Mouse (Mus musculus) ovary, postnatal 36 days (tissue): ENCODE measurements around the gene Tcf7l1.

Experiments used
- DNase-seq: peaks from one replicate; pipeline ENCODE4 v3.0.0; 2022; ENCODE audit warnings: low spot score, mixed read lengths

Gene Tcf7l1

DNA sequence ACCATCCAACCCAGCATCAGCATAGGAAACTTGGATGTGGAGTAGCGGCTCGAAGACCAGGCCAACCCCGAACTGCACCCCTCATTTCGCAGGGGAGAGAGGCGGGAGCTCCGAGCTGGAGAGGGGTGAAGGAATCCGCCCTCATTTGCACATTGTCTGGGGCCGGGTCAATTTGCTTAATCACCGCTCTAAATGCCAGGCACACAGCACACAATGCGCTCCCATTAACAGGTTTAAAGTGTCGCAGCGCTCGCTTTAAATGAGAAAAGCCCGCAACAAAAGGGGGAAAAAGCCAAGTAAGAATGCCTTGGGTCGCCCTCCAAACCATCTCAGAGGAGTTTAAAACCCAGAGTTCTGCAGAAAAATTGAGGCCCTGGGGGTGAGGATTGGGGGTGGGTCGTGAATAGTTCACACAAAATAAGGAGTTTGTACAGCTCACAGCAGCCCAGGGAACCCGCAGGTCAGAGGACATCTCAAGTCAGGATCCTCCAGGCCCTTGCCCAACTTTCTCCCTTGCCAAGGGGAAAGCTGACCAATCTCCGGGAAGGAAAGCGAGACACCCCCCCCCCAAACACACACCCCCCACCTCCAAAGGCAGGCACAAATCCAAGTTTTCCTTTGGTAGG, 1.6 kb downstream of the Tcf7l1 start:
- DNase-seq: no peak

DNA sequence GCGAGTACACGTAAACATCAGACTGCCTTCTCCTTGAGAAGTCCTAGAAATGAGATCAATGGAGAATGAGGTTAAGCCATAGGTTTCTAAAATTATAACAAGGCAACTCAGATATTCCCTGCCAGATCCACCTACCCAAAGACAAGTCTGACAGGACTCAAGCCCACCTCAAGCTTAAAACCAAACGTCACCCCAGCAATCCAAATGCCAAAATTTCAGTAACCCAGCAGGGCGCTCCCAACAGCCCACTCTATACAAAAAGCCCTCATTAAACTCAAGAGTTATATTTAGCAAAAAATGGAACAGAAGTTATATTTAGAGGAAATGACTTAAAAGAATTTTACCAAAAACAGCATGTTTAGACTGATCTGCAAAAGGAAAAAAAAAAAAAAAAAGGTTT, 5.3 kb downstream of the Tcf7l1 start:
- DNase-seq: no peak

DNA sequence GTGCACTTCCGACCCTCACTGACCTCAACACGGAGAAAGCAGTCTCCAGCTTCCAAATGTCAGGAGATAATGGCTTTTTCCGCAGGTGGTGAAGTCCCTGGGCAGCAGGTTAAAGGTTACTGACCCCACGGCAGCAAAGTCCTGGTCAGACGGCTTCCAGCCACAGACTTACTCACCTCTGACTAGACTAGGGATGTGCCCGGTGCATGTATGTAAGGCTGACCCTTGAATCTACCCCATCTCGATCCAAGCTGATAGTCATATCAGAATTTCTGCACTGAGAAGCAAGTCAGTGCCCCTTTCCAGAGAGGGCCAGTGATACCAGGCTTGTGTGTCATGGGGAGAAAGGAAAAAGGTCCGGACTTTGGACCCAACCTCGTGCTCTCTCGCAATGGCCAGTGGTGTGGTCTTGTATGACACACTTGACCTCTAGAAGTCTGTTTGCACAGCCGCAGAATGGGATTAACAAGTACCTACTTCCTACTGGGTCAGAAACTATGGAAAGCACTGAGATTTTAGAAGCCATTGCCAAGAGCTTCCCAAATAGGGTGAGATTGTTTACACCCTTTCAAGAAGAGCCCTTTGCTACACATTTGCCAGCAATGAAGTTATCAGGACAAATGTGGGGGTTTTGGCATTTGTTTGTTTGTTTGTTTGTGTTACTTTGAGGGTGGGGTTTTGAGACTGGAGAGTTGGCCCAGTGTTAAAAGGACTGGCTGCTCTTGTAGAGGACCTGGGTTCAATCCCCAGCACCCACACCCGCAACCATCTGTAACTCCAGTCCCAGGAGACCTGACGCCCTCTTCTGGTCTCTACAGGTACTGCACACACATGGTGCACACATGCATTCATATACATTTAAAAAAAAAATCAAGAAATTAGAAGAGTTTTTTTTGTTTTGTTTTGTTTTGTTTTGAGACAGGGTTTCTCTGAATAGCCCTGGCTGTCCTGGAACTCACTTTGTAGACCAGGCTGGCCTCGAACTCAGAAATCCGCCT, 10.0 kb downstream of the Tcf7l1 start:
- no peak for DNase-seq

DNA sequence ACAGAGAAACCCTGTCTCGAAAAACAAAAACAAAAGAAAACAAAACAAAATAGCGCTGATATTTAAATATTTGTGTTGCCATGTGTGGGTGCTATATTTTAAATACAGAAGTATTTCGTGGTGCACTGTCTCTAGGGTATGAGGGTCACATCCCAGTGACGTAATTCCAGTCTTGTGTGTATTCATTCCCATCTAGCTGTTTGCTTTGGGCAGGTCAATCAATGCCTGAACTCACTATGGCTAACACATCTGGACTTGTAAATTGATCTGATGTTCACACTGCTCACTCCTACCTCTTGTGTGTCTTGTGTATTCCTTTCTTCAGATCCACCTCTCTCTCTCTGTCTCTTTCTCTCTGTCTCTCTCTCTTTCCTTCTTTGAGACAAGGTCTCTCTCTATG, 11.8 kb downstream of the Tcf7l1 start:
- DNase-seq: no peak

DNA sequence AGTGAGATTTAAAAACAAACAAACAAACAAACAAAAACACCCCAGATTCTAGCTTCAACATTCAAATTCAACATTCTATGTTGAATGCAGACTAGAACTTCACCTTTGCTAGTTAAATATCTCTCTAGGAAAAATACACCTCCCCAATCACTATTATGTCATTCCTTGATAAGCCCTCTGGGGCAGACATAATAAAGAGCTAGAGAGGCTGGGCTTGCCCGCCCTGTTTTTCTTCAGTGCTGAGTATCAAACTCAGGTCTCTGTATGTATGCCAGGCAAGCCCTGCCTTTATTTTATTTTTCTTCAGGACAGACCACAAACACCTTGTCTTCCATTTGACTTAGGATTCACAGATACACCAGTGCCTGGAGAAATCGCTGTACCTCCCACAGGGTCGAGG, 14.8 kb downstream of the Tcf7l1 start:
- no peak for DNase-seq

DNA sequence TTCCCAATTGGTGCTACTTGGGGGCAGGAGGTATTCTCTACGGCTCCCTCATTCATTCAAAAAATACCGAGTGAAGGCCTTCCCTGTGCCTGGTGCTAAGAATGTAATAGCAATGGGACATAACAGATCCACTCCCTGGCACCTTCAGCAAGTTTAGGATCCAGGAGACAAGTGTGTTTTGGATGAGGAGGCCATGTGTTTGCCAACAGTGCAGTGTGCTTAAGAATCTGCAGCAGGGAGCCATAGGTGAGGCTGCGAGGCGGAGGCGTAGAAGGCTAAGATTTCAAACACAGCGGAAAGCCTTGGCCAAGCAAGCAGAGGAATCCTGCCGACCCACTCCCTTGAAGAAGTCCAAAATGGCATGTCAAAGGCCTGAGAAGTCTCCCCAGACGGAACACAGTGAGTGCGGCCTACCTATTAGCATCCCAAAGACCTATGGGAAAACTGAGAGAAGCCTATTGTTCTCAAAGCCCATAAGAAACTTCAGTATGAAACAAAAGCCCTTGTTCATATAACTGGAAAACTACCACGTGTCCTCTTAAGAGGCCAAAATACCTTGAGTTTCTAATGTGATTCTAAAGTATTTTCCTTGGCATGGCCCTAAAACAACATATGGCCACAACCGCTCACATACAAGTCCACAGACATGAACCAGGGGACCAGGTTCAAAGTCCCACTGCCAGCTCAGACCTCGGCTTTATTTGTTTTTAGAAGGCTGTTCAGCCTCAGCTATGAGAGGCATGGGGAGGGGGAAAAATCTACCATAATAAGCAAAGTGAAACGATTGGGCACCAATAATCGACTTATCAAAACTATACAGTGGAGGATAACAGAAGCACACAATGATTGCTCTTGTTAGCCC, 18.9 kb downstream of the Tcf7l1 start:
- DNase-seq: no peak

DNA sequence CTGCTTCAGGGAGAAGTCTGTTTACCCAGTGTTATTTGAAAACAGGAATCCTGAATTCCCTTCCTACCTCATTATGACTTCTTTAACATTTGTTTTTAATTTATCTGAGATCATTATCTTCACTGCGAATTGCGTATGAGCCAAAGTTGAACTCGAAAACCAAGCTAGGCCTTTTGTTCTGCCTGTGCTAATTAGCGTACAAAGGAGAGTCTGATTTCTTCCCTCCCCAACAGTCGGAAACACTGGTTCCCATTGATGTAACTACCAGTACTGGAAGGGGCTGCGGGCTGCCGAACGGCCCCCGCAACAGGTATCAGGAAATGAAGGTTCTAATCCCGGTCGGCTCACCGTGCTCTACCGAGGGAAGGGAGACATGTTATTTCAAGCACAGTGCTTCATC, 19.7 kb downstream of the Tcf7l1 start:
- no peak for DNase-seq

DNA sequence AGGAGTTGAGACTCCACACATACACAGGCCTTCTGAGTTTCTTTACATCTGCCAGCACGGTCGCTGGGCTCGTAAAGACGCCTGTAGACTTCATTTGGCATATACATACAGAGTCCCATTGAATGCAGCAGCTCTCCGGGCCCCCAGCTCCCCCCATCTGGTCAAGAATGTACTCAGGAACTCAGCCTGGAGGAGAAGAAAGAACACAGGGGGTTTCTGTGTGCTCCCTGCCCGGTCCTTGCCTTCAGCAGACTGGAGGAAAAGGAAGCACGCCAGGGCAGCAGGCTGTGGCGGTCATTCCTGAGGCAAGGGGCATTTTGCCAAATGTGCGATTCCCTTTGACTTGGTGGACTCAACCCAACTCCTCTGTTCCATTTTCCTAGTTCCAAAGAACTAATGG, 20.2 kb downstream of the Tcf7l1 start:
- peak; percentile 55 for DNase-seq

DNA sequence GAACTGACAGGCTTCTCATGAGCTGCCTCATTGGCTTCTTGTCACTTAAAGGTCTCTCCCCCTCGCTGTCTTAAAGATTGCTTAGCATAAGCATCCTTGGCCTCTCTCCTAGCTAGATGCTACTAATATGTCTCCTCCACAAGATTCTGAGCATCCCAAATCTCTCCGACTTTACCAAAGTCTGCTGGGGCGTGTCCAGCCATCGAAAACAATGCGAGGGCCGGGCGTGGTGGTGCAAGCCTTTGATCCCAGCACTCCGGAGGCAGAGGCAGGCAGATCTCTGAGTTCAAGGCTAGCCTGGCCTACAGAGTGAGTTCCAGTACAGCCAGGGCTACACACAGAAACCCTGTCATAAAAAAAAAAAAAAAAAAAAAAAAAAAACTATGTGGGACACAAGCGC, 21.0 kb downstream of the Tcf7l1 start:
- no peak for DNase-seq

DNA sequence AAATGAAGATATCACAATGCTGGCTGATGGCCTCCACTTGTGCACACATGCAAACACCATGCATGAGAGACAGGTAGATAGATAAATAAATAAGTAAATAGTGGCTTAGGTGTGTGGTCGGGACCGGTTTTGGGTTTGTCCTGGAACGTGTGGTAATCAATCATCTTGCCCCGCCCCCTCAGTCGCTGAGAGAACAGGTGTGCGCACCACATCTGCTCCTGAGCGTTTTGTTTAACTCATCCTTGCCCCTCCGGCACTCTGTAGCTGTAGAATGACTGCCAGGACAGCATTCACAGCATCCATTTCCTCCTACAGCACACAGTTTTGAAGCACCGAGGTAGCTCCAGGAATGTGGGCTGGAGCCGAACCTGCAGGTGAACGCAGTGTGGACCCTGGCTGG, 25.4 kb downstream of the Tcf7l1 start:
- DNase-seq: no peak

DNA sequence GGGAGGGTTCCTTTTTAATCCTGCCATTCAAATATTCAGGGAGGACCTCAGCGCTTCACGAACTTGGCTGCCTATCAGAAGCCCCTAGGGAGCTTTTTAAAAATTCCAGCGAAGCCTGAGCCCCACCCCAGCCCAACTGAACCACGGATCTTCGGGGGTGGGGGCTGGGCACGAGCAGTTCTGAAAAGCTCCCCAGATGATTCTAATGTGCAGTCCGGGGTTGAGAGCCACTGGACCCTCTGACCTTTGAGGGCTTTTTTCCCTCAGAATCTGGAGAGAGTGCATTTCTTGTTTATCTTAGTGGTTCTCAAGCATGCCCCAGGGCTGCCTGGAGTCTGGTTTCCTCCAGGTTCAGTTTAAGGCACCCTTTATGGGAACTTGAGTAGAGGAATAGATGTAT, 27.4 kb downstream of the Tcf7l1 start:
- DNase-seq: no peak

DNA sequence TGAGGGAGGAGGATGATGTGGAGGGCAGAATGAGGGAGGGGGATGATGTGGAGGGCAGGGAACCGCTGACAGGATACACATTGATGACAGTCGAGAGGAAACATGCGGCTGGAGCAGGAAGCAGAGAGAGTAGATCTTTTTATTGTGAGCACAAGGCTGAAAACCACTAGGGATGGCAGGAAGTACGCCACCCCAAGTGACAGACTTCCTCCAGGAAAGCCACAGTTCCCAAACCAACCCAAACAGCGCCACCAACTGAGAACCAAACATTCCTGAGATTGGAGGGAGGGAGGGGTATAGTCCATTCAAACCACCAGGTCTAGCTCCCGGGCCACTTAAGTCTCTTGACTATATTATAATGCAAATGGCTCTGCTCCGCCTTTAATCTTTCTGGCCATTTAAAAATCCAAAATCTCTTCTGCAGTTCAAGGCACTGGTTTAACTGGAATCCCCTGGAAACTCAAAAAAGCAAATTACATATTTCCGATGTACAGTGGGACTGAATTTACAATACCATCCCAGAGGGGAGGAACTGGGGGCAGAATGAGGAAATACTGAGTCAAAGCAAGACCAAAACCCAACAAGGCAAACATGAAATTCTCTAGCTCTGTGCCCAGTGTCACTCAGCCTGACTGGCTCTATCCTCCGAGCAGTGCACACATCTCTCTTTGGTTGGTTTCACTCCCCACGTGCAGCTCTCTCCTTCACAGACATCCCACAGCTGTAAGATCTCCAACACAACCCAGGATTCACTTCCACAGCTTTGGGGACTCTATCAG, 30.6 kb downstream of the Tcf7l1 start:
- no peak for DNase-seq

DNA sequence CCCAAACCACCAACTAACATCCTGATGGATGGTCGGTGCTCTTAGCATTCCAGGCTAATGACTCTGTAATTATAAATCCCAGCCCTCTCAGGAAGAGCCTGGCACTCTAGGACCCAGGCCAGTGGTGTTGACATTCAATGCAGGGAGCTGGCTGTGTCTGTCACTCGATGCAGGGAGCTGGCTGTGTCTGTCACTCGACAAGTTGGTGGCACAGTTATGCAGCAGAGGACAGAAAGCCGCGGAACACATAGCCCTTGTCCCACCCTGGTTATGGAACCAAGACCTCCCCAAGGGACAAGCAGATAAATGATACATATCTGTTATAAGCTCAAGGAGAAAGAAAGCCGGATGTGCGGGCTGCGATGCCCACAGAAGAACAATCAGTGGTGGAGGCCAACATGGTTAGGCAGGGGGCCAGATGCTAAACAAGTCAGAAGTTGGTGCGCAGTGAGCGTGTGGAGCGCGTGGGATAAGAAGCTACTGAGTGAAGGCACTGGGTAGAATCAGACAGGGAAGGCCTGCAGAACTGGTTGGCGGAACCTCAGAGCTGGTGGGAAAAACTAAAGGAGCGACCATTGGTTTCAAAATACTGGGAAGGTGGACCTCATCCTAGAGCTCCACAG, 33.7 kb downstream of the Tcf7l1 start:
- DNase-seq: no peak

DNA sequence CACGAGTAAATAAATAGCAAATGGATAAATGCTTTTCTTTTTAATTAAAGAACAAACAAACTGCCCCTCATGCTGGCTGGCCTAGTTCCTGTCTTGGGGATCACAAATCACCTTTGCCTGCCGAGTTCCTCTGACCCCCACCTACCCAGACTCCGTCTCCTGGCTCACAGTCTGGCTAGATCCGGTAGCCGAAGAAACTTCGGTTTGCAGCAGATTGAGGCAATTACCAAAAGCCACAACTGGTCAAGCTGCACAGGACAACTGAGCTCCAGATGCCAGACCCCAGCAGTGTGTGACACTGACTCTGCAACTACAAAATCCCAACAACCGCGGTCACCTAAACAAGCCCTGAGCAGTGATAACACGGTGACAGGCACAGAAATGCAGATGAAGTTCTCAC, 34.8 kb downstream of the Tcf7l1 start:
- DNase-seq: no peak

DNA sequence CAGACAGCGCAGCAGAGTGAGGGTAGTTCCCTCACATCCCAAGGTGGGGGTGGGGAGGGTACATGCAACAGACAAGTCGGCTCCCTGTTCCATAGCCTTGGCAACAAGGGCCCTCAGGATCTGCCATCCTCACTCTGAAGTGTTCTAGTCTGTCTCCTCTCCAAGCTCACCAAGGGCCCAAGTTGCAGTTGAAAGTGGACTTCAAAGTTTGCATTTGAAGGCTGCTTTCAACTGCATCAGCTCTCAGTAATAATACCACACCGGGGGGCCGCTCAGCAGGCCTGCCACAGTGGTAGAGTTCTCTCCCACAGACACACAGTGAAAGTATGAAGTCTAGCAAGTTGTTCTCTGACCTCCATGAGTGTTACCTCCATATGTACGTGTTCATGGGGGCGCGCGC, 35.3 kb downstream of the Tcf7l1 start:
- DNase-seq: no peak

DNA sequence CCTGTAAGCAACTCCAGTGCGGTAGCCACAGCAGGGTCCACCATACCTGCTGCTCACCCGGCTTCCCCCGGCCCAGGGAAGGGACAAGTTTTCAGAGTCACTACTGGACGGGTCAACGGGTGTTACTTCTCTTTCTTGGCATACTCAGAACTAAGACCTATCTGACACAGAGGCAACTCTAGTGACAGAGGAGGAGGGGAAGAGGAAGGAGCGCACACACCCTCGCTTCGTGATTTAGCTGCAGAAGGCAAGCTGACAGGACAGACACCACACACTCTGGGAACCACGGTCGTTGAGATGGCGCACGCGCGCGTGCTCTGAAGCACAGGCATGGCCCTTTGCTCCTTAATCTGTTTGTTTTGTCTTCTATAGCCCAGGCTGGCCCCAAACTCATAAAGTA, 36.2 kb downstream of the Tcf7l1 start:
- no peak for DNase-seq

DNA sequence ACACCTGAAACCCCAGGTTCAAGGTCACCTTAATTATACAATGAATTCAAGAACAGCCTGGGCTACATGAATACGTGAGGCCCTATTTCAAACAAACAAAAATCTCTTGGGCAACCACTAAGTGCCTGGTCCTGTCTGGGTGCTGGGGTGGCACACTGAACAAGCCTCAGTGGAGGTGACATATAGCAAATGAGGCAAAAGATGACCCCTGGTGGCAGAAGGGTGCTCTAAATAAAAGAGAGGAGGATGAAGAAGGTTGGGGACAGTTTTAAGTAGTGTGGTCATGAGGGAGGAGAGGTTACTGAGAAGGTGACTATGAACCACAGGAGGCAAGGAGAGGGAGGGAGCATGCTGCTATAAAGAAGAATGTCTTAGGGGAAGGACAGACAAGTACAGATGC, 37.8 kb downstream of the Tcf7l1 start:
- no peak for DNase-seq

DNA sequence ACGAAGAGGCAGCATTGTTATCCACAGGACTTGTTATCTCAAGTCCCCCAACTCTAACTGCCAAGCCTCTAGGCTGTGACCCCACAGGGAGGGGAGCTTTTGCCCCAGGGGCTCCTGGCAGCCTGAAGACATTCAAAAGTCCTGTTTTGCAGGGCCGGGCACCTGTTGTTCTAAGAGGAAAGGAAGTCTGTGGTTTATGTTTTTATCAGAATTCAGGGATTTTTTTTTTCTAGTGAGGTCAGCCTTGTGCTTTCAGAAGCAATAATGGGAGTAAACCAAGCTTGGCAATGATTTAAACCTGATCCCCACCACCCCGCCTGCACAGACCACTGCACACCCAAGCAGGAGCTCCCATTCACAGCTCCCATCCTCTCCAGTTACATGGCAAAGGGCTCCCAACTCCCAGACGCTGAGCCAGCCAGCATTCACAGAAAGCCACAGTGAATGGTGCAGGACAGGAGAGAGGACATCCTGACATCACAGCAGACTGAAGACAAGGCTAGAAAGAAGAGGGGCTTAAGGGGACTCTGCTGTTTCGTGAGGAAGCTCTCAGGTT, 40.1 kb downstream of the Tcf7l1 start:
- no peak for DNase-seq

DNA sequence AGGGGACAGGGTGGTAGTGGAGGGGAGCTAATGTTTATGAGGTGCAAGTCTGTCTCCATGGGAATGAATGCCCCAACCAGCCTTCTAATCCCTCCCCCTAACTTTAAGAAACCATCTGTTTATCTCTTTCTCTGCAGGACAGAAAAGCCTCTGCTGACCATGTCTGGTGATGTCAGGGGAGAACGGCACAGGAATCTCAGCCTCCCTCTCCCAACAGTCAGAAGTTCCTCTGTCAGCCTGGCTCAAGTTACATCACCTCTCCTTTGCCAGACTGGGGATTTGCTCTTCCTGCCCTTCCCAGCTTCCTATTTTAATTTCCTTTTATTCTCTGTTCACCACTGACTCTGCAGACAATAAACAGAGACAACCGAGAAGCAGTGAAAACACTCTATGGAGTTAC, 40.6 kb downstream of the Tcf7l1 start:
- DNase-seq: no peak

DNA sequence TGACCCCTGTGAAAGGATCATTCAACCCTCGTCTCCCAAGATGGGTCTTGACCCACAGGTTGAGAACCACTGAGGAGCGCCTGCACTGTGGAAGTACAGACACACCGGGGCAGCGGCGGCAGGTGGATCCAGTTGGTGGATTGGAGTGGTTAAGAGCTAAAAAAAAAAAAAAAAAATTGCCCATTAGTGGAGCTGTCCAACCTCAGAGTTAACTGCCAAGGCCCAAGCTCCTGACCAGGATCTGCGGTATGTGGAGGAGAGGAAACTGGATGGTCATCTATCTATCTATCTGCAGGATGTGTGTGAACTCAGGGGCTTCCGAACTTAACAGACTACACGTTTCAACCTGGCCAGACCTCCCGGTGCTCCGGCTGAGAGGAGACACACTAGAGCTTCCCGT, 41.2 kb downstream of the Tcf7l1 start:
- no peak for DNase-seq

DNA sequence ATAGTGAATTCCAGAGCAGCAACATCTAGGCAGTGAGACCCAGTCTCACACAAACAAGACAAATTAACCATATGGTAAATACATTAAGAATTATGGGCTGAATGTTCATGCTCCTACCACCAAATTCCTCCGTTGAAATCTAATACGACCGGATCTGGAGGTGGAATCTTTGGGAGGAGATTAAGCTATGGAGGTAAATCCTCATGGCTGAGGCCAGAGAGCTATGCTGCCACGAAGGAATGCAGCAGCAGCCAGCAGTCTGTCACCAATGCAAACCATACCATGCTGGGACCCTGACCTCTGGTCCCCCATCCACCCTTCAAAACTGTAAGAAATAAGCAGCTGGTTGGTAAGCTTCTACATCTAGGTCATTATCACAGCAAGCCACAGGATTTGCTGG, 41.9 kb downstream of the Tcf7l1 start:
- no peak for DNase-seq
